Mouse (Mus musculus) ES-E14 (cell line): ENCODE measurements around the gene Ubqlnl. TPM values are rescaled to one million over a fixed set of nuclear protein-coding genes. Genes with fewer than 3 reads are reported as not detected.

Experiments used
- DNase-seq: peaks from one replicate; pipeline ENCODE4 v3.0.0-alpha.2; 2013; ENCODE audit warnings: low read depth, low spot score
- H3K27ac ChIP-seq: 2 replicates; pipeline ENCODE4 v1.5.1; 2012; ENCODE audit warnings: low read depth, mild to moderate bottlenecking, low read length, moderate library complexity, mixed read lengths; ENCODE audit not compliant: poor library complexity, insufficient read depth, severe bottlenecking
- H3K36me3 ChIP-seq: 2 replicates; pipeline ENCODE4 v1.6.1; 2012; ENCODE audit warnings: mild to moderate bottlenecking, low read length, moderate library complexity, mixed read lengths; ENCODE audit not compliant: control insufficient read depth, poor library complexity, insufficient read depth, severe bottlenecking
- H3K4me1 ChIP-seq, 2 experiments: fragments of 150-350 bp in 1 of 2; sonication (generic) in 1 of 2; 2 replicates each; pipeline ENCODE4 v1.6.1; 2012; ENCODE audit warnings: low read length in 2 of 2, mild to moderate bottlenecking in 1 of 2, mixed read lengths in 1 of 2; ENCODE audit not compliant: control insufficient read depth in 2 of 2, insufficient read depth in 2 of 2, poor library complexity in 1 of 2
- H3K4me3 ChIP-seq, 2 experiments: fragments of 150-350 bp in 1 of 2; sonication (generic) in 1 of 2; 2 replicates each; pipeline ENCODE4 v1.5.1; 2012; ENCODE audit warnings: low read length in 2 of 2, low read depth in 1 of 2, mild to moderate bottlenecking in 1 of 2, mixed read lengths in 1 of 2; ENCODE audit not compliant: insufficient read depth in 1 of 2, poor library complexity in 1 of 2, severe bottlenecking in 1 of 2
- H3K9ac ChIP-seq: 2 replicates; pipeline ENCODE4 v1.6.1; 2012; ENCODE audit warnings: low read depth, mild to moderate bottlenecking, low read length, mixed read lengths; ENCODE audit not compliant: poor library complexity, insufficient read depth, severe bottlenecking
- H3K9me3 ChIP-seq: fragments of 150-350 bp; sonication (generic); 2 replicates; pipeline ENCODE4 v1.6.1; 2012; ENCODE audit warnings: low read depth, mild to moderate bottlenecking, low read length; ENCODE audit not compliant: control insufficient read depth, insufficient read depth
- CHD2 ChIP-seq: IDR thresholded peaks from 2 replicates; pipeline ENCODE4 v1.6.1; 2014; ENCODE audit warnings: mild to moderate bottlenecking, low read depth, low read length, inconsistent platforms
- HCFC1 ChIP-seq: IDR thresholded peaks from 2 replicates; pipeline ENCODE4 v1.6.1; 2012; ENCODE audit warnings: low read length, inconsistent platforms, borderline replicate concordance; ENCODE audit not compliant: insufficient read depth
- MAFK ChIP-seq: IDR thresholded peaks from 2 replicates; pipeline ENCODE4 v1.6.1; 2014; ENCODE audit warnings: mild to moderate bottlenecking, low read depth, low read length, inconsistent platforms; ENCODE audit not compliant: insufficient read depth
- ZC3H11A ChIP-seq: IDR thresholded peaks from 2 replicates; pipeline ENCODE4 v1.6.1; 2012; ENCODE audit warnings: low read depth, mild to moderate bottlenecking, inconsistent platforms, low read length, borderline replicate concordance
- ZNF384 ChIP-seq: IDR thresholded peaks from 2 replicates; pipeline ENCODE4 v1.6.1; 2012; ENCODE audit warnings: low read depth, low read length, inconsistent platforms
- in situ Hi-C, 2 experiments: fragments of 600-800 bp; cut with MboI; formaldehyde crosslinking; loops; one replicate each; pipeline ENCODE4 v1.15.1; 2025; ENCODE audit warnings: low sequenced_read_pairs in 2 of 2, inconsistent platforms in 1 of 2; ENCODE audit not compliant: unreplicated experiment in 2 of 2
- total RNA-seq: library from RNA; depleted of rRNA; stranded (reverse); fragments of 300-350 nt; gene quantifications from 2 replicates; pipeline ENCODE4 v1.2.3, GENCODE M21; 2012

The Ubqlnl gene
- total RNA-seq, 1 experiment, result not detected

DNA sequence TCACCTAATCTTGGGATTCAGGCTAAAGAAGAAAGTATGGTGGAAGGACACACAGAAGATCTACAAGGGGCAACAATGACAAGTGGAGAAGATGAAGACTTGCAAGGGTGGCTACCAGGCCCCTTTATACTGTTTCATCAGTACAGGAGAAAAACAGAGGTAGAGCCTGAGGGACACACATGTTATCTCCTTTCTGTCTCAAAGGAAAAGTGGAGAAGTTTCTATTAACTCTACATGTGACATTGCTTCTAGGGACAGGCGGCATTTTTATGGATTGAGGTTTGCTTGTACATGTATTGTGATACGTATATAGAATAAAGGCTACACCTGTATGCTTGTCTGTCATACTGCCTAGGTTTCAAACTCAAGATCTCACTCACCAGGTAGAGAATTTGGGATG, 32.9 kb upstream of the Ubqlnl start, which contains the start of gene Olfr648:
Gene Olfr648, minus strand, starts transcription at position 101 of the 400 bp plus-strand sequence.
- TF ChIP-seq HCFC1, result no peak
- no peak for TF ChIP-seq ZC3H11A
- TF ChIP-seq MAFK, result no peak
- TF ChIP-seq CHD2, result no peak
- TF ChIP-seq ZNF384, result no peak
- H3K9me3 ChIP-seq, result no peaks in the 10 kb centered on the region
- no peak within 1 kb of the TSS for H3K4me3 ChIP-seq
- DNase-seq, result no peak
- H3K27ac ChIP-seq, result no peak within 1 kb of the TSS
- no peaks in the 10 kb centered on the region for H3K36me3 ChIP-seq
- no peak within 1 kb of the TSS for H3K9ac ChIP-seq
- in situ Hi-C loops, result loop anchor here in 1 of 2 experiments (25.0 kb wide), 1 partner anchor 429 kb away; the partner anchor contains the start of genes Olfr655, Olfr656 and Olfr657
- no peaks in the 10 kb centered on the region for H3K4me1 ChIP-seq

DNA sequence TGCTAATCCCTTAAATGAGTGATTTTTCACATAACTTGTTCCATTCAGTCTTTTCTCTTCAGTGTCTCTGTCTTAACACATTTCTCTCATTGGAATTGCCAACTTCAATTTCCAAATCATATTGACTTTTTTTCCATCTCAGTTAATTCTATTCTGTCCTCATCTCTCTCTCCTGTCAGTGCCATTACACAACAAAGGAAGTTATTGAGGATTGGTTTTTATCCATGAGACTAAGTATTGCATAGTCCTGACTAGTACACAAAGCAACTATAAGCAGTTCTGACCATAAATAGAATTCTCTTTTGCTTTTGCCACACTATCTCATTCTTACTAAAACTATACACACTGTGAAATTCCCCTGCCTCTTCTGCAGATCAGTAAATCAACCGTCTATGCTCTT, 28.7 kb upstream of the Ubqlnl start:
- H3K9me3 ChIP-seq, result no peaks in the 10 kb centered on the region
- H3K27ac ChIP-seq, result no peak overlapping the region
- no peak for DNase-seq
- in situ Hi-C loops, result loop anchor here in 1 of 2 experiments (25.0 kb wide), 1 partner anchor 433 kb away; the partner anchor contains the start of genes Olfr655, Olfr656 and Olfr657
- no peaks in the 10 kb centered on the region for H3K4me1 ChIP-seq
- TF ChIP-seq CHD2 (no peak), HCFC1 (no peak), MAFK (no peak), ZC3H11A (no peak), ZNF384 (no peak)
- no peaks in the 10 kb centered on the region for H3K36me3 ChIP-seq
- no peak overlapping the region for H3K9ac ChIP-seq
- no peak overlapping the region for H3K4me3 ChIP-seq

DNA sequence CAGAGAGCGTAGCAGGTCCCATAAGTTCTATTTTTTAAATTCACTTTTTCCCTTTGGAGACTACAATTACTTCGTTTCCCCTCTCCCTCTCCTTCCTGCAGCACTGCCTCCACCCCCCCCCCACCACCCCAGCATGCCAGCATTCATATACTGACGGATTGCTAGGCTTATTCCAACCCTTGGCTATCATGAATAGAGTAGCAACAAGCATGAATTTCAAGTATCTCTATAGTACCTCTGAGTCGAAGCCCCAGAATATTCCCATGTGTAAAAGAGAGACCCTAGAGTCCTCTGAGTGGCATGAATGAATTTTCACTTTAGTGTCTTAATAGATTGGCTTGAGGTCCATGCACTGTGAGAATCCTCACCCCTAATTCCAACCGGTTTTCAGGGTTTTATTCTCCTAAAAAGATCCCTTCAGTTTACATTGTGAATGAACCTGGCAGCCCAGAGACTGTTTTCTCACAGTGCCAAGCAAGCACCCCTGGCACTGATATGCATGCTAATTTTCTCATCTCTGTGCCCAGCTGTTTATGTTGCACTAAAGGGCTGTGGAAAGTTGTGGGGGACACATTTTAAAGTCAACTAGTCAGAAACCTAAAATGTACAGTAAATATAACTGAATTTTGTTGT, 28.2 kb upstream of the Ubqlnl start:
- in situ Hi-C loops, result loop anchor here in 1 of 2 experiments (25.0 kb wide), 1 partner anchor 434 kb away; the partner anchor contains the start of genes Olfr655, Olfr656 and Olfr657
- no peak overlapping the region for H3K4me3 ChIP-seq
- no peaks in the 10 kb centered on the region for H3K4me1 ChIP-seq
- no peak for DNase-seq
- H3K9ac ChIP-seq, result no peak overlapping the region
- TF ChIP-seq MAFK (no peak), HCFC1 (no peak), CHD2 (no peak), ZC3H11A (no peak), ZNF384 (no peak)
- H3K36me3 ChIP-seq, result no peaks in the 10 kb centered on the region
- no peak overlapping the region for H3K27ac ChIP-seq
- H3K9me3 ChIP-seq, result no peaks in the 10 kb centered on the region

DNA sequence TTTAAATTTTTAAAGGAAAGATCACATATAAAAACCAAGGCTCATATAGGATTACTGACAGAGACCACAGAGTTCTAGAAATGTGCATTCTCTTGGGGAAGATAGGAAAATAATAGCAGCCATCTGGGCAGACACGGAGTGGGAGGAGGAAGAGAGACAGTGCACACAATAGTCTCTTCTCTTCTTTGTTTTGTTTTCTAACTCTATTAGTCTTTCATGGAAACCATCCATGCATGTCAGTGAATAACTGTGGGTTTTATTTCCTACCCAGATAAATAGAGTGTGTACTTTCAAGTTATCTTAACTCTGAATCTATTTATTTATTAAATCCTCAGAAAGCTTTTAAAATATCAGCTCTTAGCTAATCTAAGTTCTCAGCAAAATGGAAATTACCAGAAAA, 24.7 kb upstream of the Ubqlnl start:
- H3K9me3 ChIP-seq, result no peaks in the 10 kb centered on the region
- no peak for TF ChIP-seq HCFC1
- no peak for TF ChIP-seq CHD2
- TF ChIP-seq ZNF384, result no peak
- no peak for TF ChIP-seq ZC3H11A
- no peak for TF ChIP-seq MAFK
- no peak overlapping the region for H3K27ac ChIP-seq
- no peak overlapping the region for H3K9ac ChIP-seq
- H3K4me1 ChIP-seq, result no peaks in the 10 kb centered on the region
- in situ Hi-C loops, result loop anchor here in 1 of 2 experiments (25.0 kb wide), 1 partner anchor 437 kb away; the partner anchor contains the start of genes Olfr655, Olfr656 and Olfr657
- H3K36me3 ChIP-seq, result no peaks in the 10 kb centered on the region
- no peak for DNase-seq
- H3K4me3 ChIP-seq, result no peak overlapping the region
